Mouse (Mus musculus) forebrain, embryonic 15.5 days (tissue): ENCODE data around the gene Krt5. TPM values are rescaled to one million over a fixed set of nuclear protein-coding genes. Genes with fewer than 3 reads are reported as not detected.

Experiments
- ATAC-seq: fragments of 200-750 bp; cut with Nextera tagmentation; replicated peaks from 2 replicates; pipeline ENCODE4 v1.8.0; 2017; ENCODE audit warnings: mild to moderate bottlenecking, moderate TSS enrichment, moderate library complexity
- H3K27ac ChIP-seq: fragments of 300-500 bp; sonication (generic); replicated peaks from 2 replicates; pipeline ENCODE4 v1.5.1; 2015; ENCODE audit warnings: mild to moderate bottlenecking, inconsistent platforms
- H3K27me3 ChIP-seq: fragments of 300-500 bp; sonication (generic); 2 replicates; pipeline ENCODE4 v1.6.1; 2015; ENCODE audit warnings: inconsistent platforms
- H3K36me3 ChIP-seq: fragments of 300-500 bp; sonication (generic); 2 replicates; pipeline ENCODE4 v1.6.1; 2015; ENCODE audit warnings: mild to moderate bottlenecking, inconsistent platforms
- H3K4me1 ChIP-seq: fragments of 300-500 bp; sonication (generic); 2 replicates; pipeline ENCODE4 v1.6.1; 2015; ENCODE audit warnings: inconsistent platforms
- H3K4me2 ChIP-seq: fragments of 300-500 bp; sonication (generic); replicated peaks from 2 replicates; pipeline ENCODE4 v1.6.1; 2015; ENCODE audit warnings: mild to moderate bottlenecking, inconsistent platforms
- H3K4me3 ChIP-seq: fragments of 300-500 bp; sonication (generic); 2 replicates; pipeline ENCODE4 v1.5.1; 2015; ENCODE audit warnings: mild to moderate bottlenecking, inconsistent platforms
- H3K9ac ChIP-seq: fragments of 300-500 bp; sonication (generic); replicated peaks from 2 replicates; pipeline ENCODE4 v1.6.1; 2015; ENCODE audit warnings: mild to moderate bottlenecking, inconsistent platforms
- H3K9me3 ChIP-seq: fragments of 300-500 bp; sonication (generic); 2 replicates; pipeline ENCODE4 v1.6.1; 2016; ENCODE audit warnings: inconsistent platforms
- WGBS: fragments of 180-500 bp; shearing (Covaris S2); methylation state at CpG from one replicate; pipeline ENCODE4 v1.1.7; 2015; ENCODE audit warnings: mixed read lengths; 5-methylcytosine and 5-hydroxymethylcytosine counted together
- polyA plus RNA-seq: library from polyadenylated mRNA; unstranded; fragments of >200 nt; fragmentation: Nextera tagmentation; extraction: Ambion mirVana; gene quantifications from 2 replicates; pipeline ENCODE4 v1.2.1, GENCODE M21; 2015

Gene Krt5
- 0.13 and 0.15 TPM in 2 replicates for polyA plus RNA-seq

- Histone ChIP-seq H3K36me3 (no peaks in the 10 kb centered on the region), H3K4me1 (no peaks in the 10 kb centered on the region), H3K4me2 (no peak within 1 kb of the TSS), H3K9ac (no peak within 1 kb of the TSS), H3K9me3 (no peaks in the 10 kb centered on the region), H3K4me3 (no peak within 1 kb of the TSS), H3K27ac (no peak within 1 kb of the TSS), H3K27me3 (no peaks in the 10 kb centered on the region)
- ATAC-seq: no peak
- 84% methylated on average over 13 of the region's 13 CpGs for WGBS
Observed at GRCm38 (mm10) chr15:101712720-101713119, at the start of gene Krt5. TSS of gene Krt5 (minus strand) at chr15:101712898.

GRCm38 (mm10) chr15:101742711-101743110, 30.0 kb upstream of the Krt5 start, which contains the start of gene Krt71:
TSS of gene Krt71 (minus strand) at chr15:101743109.
- Histone ChIP-seq H3K9ac (no peak within 1 kb of the TSS), H3K4me3 (no peak within 1 kb of the TSS), H3K27ac (no peak within 1 kb of the TSS), H3K27me3 (no peaks in the 10 kb centered on the region), H3K36me3 (no peaks in the 10 kb centered on the region), H3K4me2 (no peak within 1 kb of the TSS), H3K4me1 (no peaks in the 10 kb centered on the region), H3K9me3 (no peaks in the 10 kb centered on the region)
- WGBS: 63% methylated on average over 14 of the region's 14 CpGs
- no peak for ATAC-seq

GRCm38 (mm10) chr15:101737786-101738185, 25.1 kb upstream of the Krt5 start:
- ATAC-seq: no peak
- Histone ChIP-seq H3K9ac (no peak overlapping the region), H3K9me3 (no peaks in the 10 kb centered on the region), H3K4me3 (no peak overlapping the region), H3K36me3 (no peaks in the 10 kb centered on the region), H3K4me2 (no peak overlapping the region), H3K27ac (no peak overlapping the region), H3K4me1 (no peaks in the 10 kb centered on the region), H3K27me3 (no peaks in the 10 kb centered on the region)
- 75% methylated on average over 7 of the region's 7 CpGs for WGBS

- Histone ChIP-seq H3K4me2 (no peak overlapping the region), H3K36me3 (no peaks in the 10 kb centered on the region)
- no peak for ATAC-seq
Observed at GRCm38 (mm10) chr15:101730653-101731052, 18.0 kb upstream of the Krt5 start.

GRCm38 (mm10) chr15:101724686-101725085, 12.0 kb upstream of the Krt5 start:
- no peaks in the 10 kb centered on the region for H3K9me3 ChIP-seq
- no peak for ATAC-seq
- WGBS: 79% methylated on average over 5 of the region's 5 CpGs
- no peaks in the 10 kb centered on the region for H3K4me1 ChIP-seq
- H3K4me2 ChIP-seq: no peak overlapping the region
- H3K27ac ChIP-seq: no peak overlapping the region
- H3K9ac ChIP-seq: no peak overlapping the region
- H3K4me3 ChIP-seq: no peak overlapping the region
- H3K27me3 ChIP-seq: no peaks in the 10 kb centered on the region
- H3K36me3 ChIP-seq: no peaks in the 10 kb centered on the region

More at GRCm38 (mm10) chr15:101730653-101731052, 18.0 kb upstream of the Krt5 start:
- H3K9ac ChIP-seq: no peak overlapping the region
- H3K4me3 ChIP-seq: no peak overlapping the region
- H3K9me3 ChIP-seq: no peaks in the 10 kb centered on the region
- H3K27ac ChIP-seq: no peak overlapping the region
- H3K27me3 ChIP-seq: no peaks in the 10 kb centered on the region
- H3K4me1 ChIP-seq: no peaks in the 10 kb centered on the region

GRCm38 (mm10) chr15:101715831-101716230, 3.1 kb upstream of the Krt5 start:
- no peak overlapping the region for H3K4me3 ChIP-seq
- no peak overlapping the region for H3K4me2 ChIP-seq
- no peak for ATAC-seq
- no peaks in the 10 kb centered on the region for H3K36me3 ChIP-seq
- 77% methylated on average over 3 of the region's 3 CpGs for WGBS
- no peaks in the 10 kb centered on the region for H3K27me3 ChIP-seq
- H3K9me3 ChIP-seq: no peaks in the 10 kb centered on the region
- no peak overlapping the region for H3K9ac ChIP-seq
- H3K27ac ChIP-seq: no peak overlapping the region
- H3K4me1 ChIP-seq: no peaks in the 10 kb centered on the region

- Histone ChIP-seq H3K4me1 (no peaks in the 10 kb centered on the region), H3K27ac (no peak overlapping the region), H3K9ac (no peak overlapping the region), H3K9me3 (no peaks in the 10 kb centered on the region), H3K4me2 (no peak overlapping the region), H3K4me3 (no peak overlapping the region), H3K36me3 (no peaks in the 10 kb centered on the region), H3K27me3 (no peaks in the 10 kb centered on the region)
- no peak for ATAC-seq
- 88% methylated on average over 5 of the region's 5 CpGs for WGBS
Observed at GRCm38 (mm10) chr15:101714356-101714755, 1.7 kb upstream of the Krt5 start.

GRCm38 (mm10) chr15:101713731-101714130, 1.0 kb upstream of the Krt5 start:
- ATAC-seq: no peak

GRCm38 (mm10) chr15:101708683-101709082, 4.0 kb downstream of the Krt5 start:
- WGBS: 66% methylated on average over 11 of the region's 11 CpGs
- Histone ChIP-seq H3K36me3 (no peaks in the 10 kb centered on the region), H3K9ac (no peak overlapping the region), H3K27ac (no peak overlapping the region), H3K4me2 (no peak overlapping the region), H3K4me1 (no peaks in the 10 kb centered on the region), H3K27me3 (no peaks in the 10 kb centered on the region), H3K9me3 (no peaks in the 10 kb centered on the region), H3K4me3 (no peak overlapping the region)
- no peak for ATAC-seq

More at GRCm38 (mm10) chr15:101713731-101714130, 1.0 kb upstream of the Krt5 start:
- H3K9ac ChIP-seq: no peak overlapping the region
- no peaks in the 10 kb centered on the region for H3K36me3 ChIP-seq
- no peak overlapping the region for H3K4me2 ChIP-seq
- WGBS: 70% methylated on average over 8 of the region's 8 CpGs
- no peaks in the 10 kb centered on the region for H3K27me3 ChIP-seq
- no peak overlapping the region for H3K27ac ChIP-seq
- H3K4me3 ChIP-seq: no peak overlapping the region
- H3K9me3 ChIP-seq: no peaks in the 10 kb centered on the region
- H3K4me1 ChIP-seq: no peaks in the 10 kb centered on the region

- Histone ChIP-seq H3K9ac (no peak overlapping the region), H3K36me3 (no peaks in the 10 kb centered on the region), H3K4me3 (no peak overlapping the region), H3K4me1 (no peaks in the 10 kb centered on the region), H3K27ac (no peak overlapping the region), H3K4me2 (no peak overlapping the region), H3K27me3 (no peaks in the 10 kb centered on the region), H3K9me3 (no peaks in the 10 kb centered on the region)
- WGBS: 91% methylated on average over 9 of the region's 9 CpGs
- ATAC-seq: no peak
Observed at GRCm38 (mm10) chr15:101707454-101707853, 5.2 kb downstream of the Krt5 start.

GRCm38 (mm10) chr15:101704066-101704465, 8.6 kb downstream of the Krt5 start:
- ATAC-seq: no peak

GRCm38 (mm10) chr15:101702380-101702779, 10.3 kb downstream of the Krt5 start:
- Histone ChIP-seq H3K27ac (no peak overlapping the region), H3K4me3 (no peak overlapping the region), H3K27me3 (no peaks in the 10 kb centered on the region), H3K4me1 (no peaks in the 10 kb centered on the region), H3K4me2 (no peak overlapping the region), H3K9me3 (no peaks in the 10 kb centered on the region), H3K36me3 (no peaks in the 10 kb centered on the region), H3K9ac (no peak overlapping the region)
- WGBS: 11% methylated on average over 2 of the region's 2 CpGs
- no peak for ATAC-seq

More at GRCm38 (mm10) chr15:101704066-101704465, 8.6 kb downstream of the Krt5 start:
- no peak overlapping the region for H3K4me2 ChIP-seq
- H3K9ac ChIP-seq: no peak overlapping the region
- H3K27me3 ChIP-seq: no peaks in the 10 kb centered on the region
- no peak overlapping the region for H3K4me3 ChIP-seq
- no peak overlapping the region for H3K27ac ChIP-seq
- no peaks in the 10 kb centered on the region for H3K4me1 ChIP-seq
- no peaks in the 10 kb centered on the region for H3K9me3 ChIP-seq
- WGBS: 68% methylated on average over 4 of the region's 4 CpGs
- H3K36me3 ChIP-seq: no peaks in the 10 kb centered on the region

GRCm38 (mm10) chr15:101699866-101700265, 12.8 kb downstream of the Krt5 start:
- Histone ChIP-seq H3K4me2 (no peak overlapping the region), H3K27ac (no peak overlapping the region), H3K4me3 (no peak overlapping the region), H3K9me3 (no peaks in the 10 kb centered on the region), H3K36me3 (no peaks in the 10 kb centered on the region), H3K4me1 (no peaks in the 10 kb centered on the region), H3K27me3 (no peaks in the 10 kb centered on the region), H3K9ac (no peak overlapping the region)
- 71% methylated on average over 8 of the region's 8 CpGs for WGBS
- no peak for ATAC-seq
